Mouse (Mus musculus): Measurements from ENCODE around the gene Coq10a. TPM values are rescaled to one million over a fixed set of nuclear protein-coding genes. Genes with fewer than 3 reads are reported as not detected.

The Coq10a gene
- polyA plus RNA-seq, 1 experiment from 2014 or later: 15.6 TPM

GRCm38 (mm10) chr10:128370021-128370420 lies 1.2 kb upstream of the Coq10a start:
- no peak for DNase-seq (ENCODE audit: low spot score)
- no peak overlapping the region for H3K9ac ChIP-seq (ENCODE audit: low read depth, low read length)
- H3K36me3 ChIP-seq (ENCODE audit: control insufficient read depth, insufficient read depth, low read length): peaks cover 5% of the 10 kb centered on the region; the same call in 1 of the 2 replicates
- no peak overlapping the region for H3K27ac ChIP-seq (replicated peaks; ENCODE audit: low read depth, low read length)
- H3K4me1 ChIP-seq (ENCODE audit: control insufficient read depth, insufficient read depth, low read length): peaks cover 4% of the 10 kb centered on the region; the same call in 1 of the 2 replicates
- no peak for ATAC-seq (ENCODE audit: low read depth)
- H3K9me3 ChIP-seq (ENCODE audit: control insufficient read depth, low read length): no peaks in the 10 kb centered on the region
- H3K4me2 ChIP-seq (ENCODE audit: low read depth, low read length): no peak overlapping the region
- 62% methylated on average over 5 of the region's 6 CpGs for WGBS
- no peak overlapping the region for H3K4me3 ChIP-seq (ENCODE audit: low read depth, low read length)
- H3K27me3 ChIP-seq (replicated peaks; ENCODE audit: control insufficient read depth, insufficient read depth, low read length): no peaks in the 10 kb centered on the region

DNA sequence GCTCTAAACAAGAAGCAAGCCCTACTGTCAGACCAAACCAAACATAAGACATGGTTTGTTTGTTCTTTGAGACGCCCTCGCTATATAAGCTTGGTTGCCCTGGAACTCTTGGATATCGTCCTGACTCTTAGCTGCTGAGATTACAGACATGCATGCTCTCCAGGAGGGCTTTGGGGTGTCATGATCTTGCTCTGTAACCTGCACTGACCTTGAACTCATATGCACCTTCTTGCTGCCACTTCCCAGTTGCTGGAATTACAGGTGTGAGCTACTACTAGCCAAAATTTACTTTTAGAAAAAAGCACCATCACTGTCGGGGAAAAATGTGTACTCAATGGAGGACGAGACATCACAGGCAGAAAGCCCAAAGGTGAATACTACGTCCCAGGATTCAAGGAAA lies 802 bp upstream of the Coq10a start:
- peak overlapping the region; percentile 96 for H3K4me2 ChIP-seq (ENCODE audit: low read depth, low read length)
- peak overlapping the region; percentile 69 for H3K4me3 ChIP-seq (ENCODE audit: low read depth, low read length)
- ATAC-seq (ENCODE audit: low read depth) (no peak), DNase-seq (ENCODE audit: low spot score) (no peak)
- peak overlapping the region; percentile 68; the same call in 1 of the 2 replicates for H3K9ac ChIP-seq (ENCODE audit: low read depth, low read length)
- peaks cover 8% of the 10 kb centered on the region; the same call in 1 of the 2 replicates for H3K36me3 ChIP-seq (ENCODE audit: control insufficient read depth, insufficient read depth, low read length)
- H3K27ac ChIP-seq (replicated peaks; ENCODE audit: low read depth, low read length): peak overlapping the region; percentile 91
- no peaks in the 10 kb centered on the region for H3K9me3 ChIP-seq (ENCODE audit: control insufficient read depth, low read length)
- H3K27me3 ChIP-seq (replicated peaks; ENCODE audit: control insufficient read depth, insufficient read depth, low read length): no peaks in the 10 kb centered on the region
- H3K4me1 ChIP-seq (ENCODE audit: control insufficient read depth, insufficient read depth, low read length): peaks cover 4% of the 10 kb centered on the region; the same call in 1 of the 2 replicates
- WGBS: 74% methylated on average over 6 of the region's 6 CpGs

DNA sequence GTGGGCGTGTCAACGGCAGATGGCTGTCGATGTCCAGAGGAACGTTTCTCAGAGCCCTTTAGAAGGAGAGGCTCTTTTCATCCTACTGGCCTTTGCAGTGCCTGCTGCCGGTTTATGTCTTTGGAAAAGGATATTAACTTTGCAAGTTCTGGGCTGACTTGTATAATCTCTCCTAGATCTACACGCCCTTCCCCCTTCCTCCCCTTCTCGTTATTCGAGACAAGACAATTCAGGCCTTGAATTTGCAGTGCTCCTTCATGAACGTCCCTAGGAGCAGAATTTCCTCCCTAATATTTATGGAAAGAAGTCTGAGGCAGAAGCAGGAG lies 384 bp upstream of the Coq10a start:
- ATAC-seq (ENCODE audit: low read depth) (no peak), DNase-seq (ENCODE audit: low spot score) (no peak)
- Histone ChIP-seq H3K27ac (replicated peaks; ENCODE audit: low read depth, low read length) (peak overlapping the region; percentile 91), H3K27me3 (replicated peaks; ENCODE audit: control insufficient read depth, insufficient read depth, low read length) (no peaks in the 10 kb centered on the region), H3K9me3 (ENCODE audit: control insufficient read depth, low read length) (no peaks in the 10 kb centered on the region), H3K4me3 (ENCODE audit: low read depth, low read length) (peak overlapping the region; percentile 69), H3K4me1 (ENCODE audit: control insufficient read depth, insufficient read depth, low read length) (peaks cover 4% of the 10 kb centered on the region; the same call in 1 of the 2 replicates), H3K9ac (ENCODE audit: low read depth, low read length) (peak overlapping the region; percentile 68), H3K4me2 (ENCODE audit: low read depth, low read length) (peak overlapping the region; percentile 96), H3K36me3 (ENCODE audit: control insufficient read depth, insufficient read depth, low read length) (peaks cover 8% of the 10 kb centered on the region; the same call in 1 of the 2 replicates)
- WGBS: 7% methylated on average over 9 of the region's 9 CpGs

DNA sequence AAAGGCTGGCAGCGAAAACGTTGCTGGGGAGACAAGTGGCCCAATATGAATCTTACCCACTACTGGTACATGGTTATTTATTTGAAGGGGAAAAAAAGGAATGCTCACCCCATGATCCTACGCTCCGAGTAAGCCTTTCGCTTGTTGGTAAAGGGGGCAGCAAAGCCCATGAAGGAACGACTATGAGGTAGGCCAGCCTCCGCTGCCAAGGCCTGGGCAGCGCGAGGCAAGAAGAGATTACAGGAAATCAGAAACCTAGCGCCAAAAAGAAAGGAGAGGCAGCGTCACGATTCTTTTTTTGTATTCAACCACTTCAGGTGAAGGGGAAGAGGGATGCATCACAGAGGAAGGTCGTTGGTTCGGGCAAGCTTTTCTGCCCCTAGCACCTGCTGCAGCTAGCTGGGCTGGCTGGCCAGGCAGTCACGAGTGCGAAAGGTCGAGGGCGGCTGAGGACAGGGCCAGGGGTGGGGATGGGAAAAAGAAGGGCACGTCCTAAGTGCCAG lies 847 bp downstream of the Coq10a start:
- 20% methylated on average over 18 of the region's 19 CpGs for WGBS
- H3K4me2 ChIP-seq (ENCODE audit: low read depth, low read length): peak overlapping the region; percentile 96
- no peak for ATAC-seq (ENCODE audit: low read depth)

DNA sequence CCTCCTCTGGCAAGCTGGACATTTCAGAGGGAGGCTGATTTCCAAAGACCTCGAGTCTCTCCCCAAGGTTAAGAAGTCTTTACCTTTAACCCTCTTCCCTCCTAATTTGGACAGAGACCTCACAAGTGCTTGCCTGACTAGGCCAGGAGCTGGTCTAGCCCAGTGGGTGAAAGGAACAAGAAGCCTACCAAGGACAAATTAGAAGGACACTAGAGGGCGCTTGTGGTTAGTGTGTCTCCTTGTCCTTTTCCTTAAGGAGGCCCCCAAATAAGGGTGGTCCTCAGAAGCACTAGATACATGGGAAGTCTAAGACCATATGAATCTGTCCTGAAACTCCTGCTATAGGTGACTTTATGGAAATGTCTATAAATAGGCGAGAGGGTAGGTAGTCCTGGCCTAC lies 6.2 kb downstream of the Coq10a start:
- 54% methylated on average over 3 of the region's 3 CpGs for WGBS
- H3K4me3 ChIP-seq (ENCODE audit: low read depth, low read length): no peak overlapping the region
- ATAC-seq (ENCODE audit: low read depth): peak; percentile 26; the same call in 1 of the 2 replicates
- H3K36me3 ChIP-seq (ENCODE audit: control insufficient read depth, insufficient read depth, low read length): peaks cover 71% of the 10 kb centered on the region
- H3K9ac ChIP-seq (ENCODE audit: low read depth, low read length): no peak overlapping the region
- DNase-seq (ENCODE audit: low spot score): peak; percentile 74
- H3K9me3 ChIP-seq (ENCODE audit: control insufficient read depth, low read length): no peaks in the 10 kb centered on the region
- no peak overlapping the region for H3K4me2 ChIP-seq (ENCODE audit: low read depth, low read length)
- H3K4me1 ChIP-seq (ENCODE audit: control insufficient read depth, insufficient read depth, low read length): peaks cover under 1% of the 10 kb centered on the region; the same call in 1 of the 2 replicates
- H3K27me3 ChIP-seq (replicated peaks; ENCODE audit: control insufficient read depth, insufficient read depth, low read length): no peaks in the 10 kb centered on the region
- no peak overlapping the region for H3K27ac ChIP-seq (replicated peaks; ENCODE audit: low read depth, low read length)

More for the DNA sequence above, 847 bp downstream of the Coq10a start:
- Histone ChIP-seq H3K27me3 (replicated peaks; ENCODE audit: control insufficient read depth, insufficient read depth, low read length) (no peaks in the 10 kb centered on the region), H3K9ac (ENCODE audit: low read depth, low read length) (peak overlapping the region; percentile 68), H3K36me3 (ENCODE audit: control insufficient read depth, insufficient read depth, low read length) (peaks cover 18% of the 10 kb centered on the region), H3K9me3 (ENCODE audit: control insufficient read depth, low read length) (no peaks in the 10 kb centered on the region), H3K27ac (replicated peaks; ENCODE audit: low read depth, low read length) (peak overlapping the region; percentile 91), H3K4me1 (ENCODE audit: control insufficient read depth, insufficient read depth, low read length) (peaks cover 4% of the 10 kb centered on the region; the same call in 1 of the 2 replicates), H3K4me3 (ENCODE audit: low read depth, low read length) (peak overlapping the region; percentile 69)
- DNase-seq (ENCODE audit: low spot score): no peak

DNA sequence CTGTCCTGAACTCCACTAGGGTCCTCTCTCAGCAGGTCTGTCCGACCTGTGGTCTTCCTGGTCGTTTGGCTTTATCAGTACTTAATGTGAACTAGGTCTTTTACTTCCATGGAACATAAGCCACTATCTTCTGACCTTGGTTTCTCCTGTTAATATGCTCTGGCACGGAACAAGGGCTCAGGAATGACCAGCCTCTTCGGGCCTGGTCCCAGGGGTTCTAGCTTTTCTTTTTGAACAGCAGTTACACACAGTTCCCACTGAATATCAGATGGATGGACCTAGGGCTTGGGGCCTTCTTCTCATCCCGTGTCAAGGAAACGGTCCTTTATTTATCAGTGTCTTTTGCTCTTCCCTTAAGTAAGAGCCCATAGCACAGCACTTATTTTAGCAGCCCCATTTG lies 7.0 kb downstream of the Coq10a start:
- H3K4me3 ChIP-seq (ENCODE audit: low read depth, low read length): no peak overlapping the region
- H3K9ac ChIP-seq (ENCODE audit: low read depth, low read length): no peak overlapping the region
- H3K27me3 ChIP-seq (replicated peaks; ENCODE audit: control insufficient read depth, insufficient read depth, low read length): no peaks in the 10 kb centered on the region
- H3K9me3 ChIP-seq (ENCODE audit: control insufficient read depth, low read length): no peaks in the 10 kb centered on the region
- no peaks in the 10 kb centered on the region for H3K4me1 ChIP-seq (ENCODE audit: control insufficient read depth, insufficient read depth, low read length)
- no peak for DNase-seq (ENCODE audit: low spot score)
- H3K36me3 ChIP-seq (ENCODE audit: control insufficient read depth, insufficient read depth, low read length): peaks cover 75% of the 10 kb centered on the region
- WGBS: 94% methylated on average over 6 of the region's 6 CpGs
- no peak for ATAC-seq (ENCODE audit: low read depth)
- no peak overlapping the region for H3K4me2 ChIP-seq (ENCODE audit: low read depth, low read length)
- no peak overlapping the region for H3K27ac ChIP-seq (replicated peaks; ENCODE audit: low read depth, low read length)

DNA sequence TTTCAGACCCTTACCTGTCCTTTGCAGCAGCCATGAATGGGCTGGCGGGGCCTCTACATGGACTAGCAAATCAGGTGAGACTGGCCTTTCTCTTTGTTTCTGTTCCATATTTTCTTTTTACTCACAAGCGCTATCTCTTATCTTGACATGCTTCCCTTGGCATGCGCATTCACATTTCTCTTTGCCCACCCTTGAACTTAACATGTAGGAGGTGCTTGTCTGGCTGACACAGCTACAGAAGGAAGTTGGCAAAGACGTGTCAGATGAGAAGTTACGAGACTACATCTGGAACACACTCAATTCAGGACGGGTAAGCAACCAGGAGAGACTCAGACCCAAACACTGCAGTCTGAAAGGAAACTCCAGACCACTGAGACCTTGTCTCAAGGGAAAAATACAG lies 9.6 kb downstream of the Coq10a start:
- Histone ChIP-seq H3K36me3 (ENCODE audit: control insufficient read depth, insufficient read depth, low read length) (peaks cover 87% of the 10 kb centered on the region), H3K27me3 (replicated peaks; ENCODE audit: control insufficient read depth, insufficient read depth, low read length) (no peaks in the 10 kb centered on the region), H3K27ac (replicated peaks; ENCODE audit: low read depth, low read length) (no peak overlapping the region), H3K4me2 (ENCODE audit: low read depth, low read length) (no peak overlapping the region), H3K4me1 (ENCODE audit: control insufficient read depth, insufficient read depth, low read length) (no peaks in the 10 kb centered on the region), H3K9ac (ENCODE audit: low read depth, low read length) (no peak overlapping the region), H3K4me3 (ENCODE audit: low read depth, low read length) (no peak overlapping the region), H3K9me3 (ENCODE audit: control insufficient read depth, low read length) (no peaks in the 10 kb centered on the region)
- DNase-seq (ENCODE audit: low spot score): no peak
- 89% methylated on average over 6 of the region's 6 CpGs for WGBS
- ATAC-seq (ENCODE audit: low read depth): no peak

GRCm38 (mm10) chr10:128358796-128359195 lies 10.0 kb downstream of the Coq10a start:
- no peak; the same call in 1 of the 2 replicates for ATAC-seq (ENCODE audit: low read depth)
- DNase-seq (ENCODE audit: low spot score): peak; percentile 50
- 45% methylated on average over 2 of the region's 2 CpGs for WGBS

GRCm38 (mm10) chr10:128347541-128347940 lies 21.3 kb downstream of the Coq10a start:
- WGBS: 92% methylated on average over 8 of the region's 8 CpGs
- Histone ChIP-seq H3K9me3 (ENCODE audit: control insufficient read depth, low read length) (no peaks in the 10 kb centered on the region), H3K4me2 (ENCODE audit: low read depth, low read length) (no peak overlapping the region), H3K9ac (ENCODE audit: low read depth, low read length) (no peak overlapping the region), H3K4me3 (ENCODE audit: low read depth, low read length) (no peak overlapping the region), H3K4me1 (ENCODE audit: control insufficient read depth, insufficient read depth, low read length) (peaks cover 3% of the 10 kb centered on the region; the same call in 1 of the 2 replicates), H3K36me3 (ENCODE audit: control insufficient read depth, insufficient read depth, low read length) (peaks cover 30% of the 10 kb centered on the region), H3K27ac (replicated peaks; ENCODE audit: low read depth, low read length) (no peak overlapping the region), H3K27me3 (replicated peaks; ENCODE audit: control insufficient read depth, insufficient read depth, low read length) (no peaks in the 10 kb centered on the region)
- ATAC-seq (ENCODE audit: low read depth) (no peak), DNase-seq (ENCODE audit: low spot score) (no peak)

More at GRCm38 (mm10) chr10:128358796-128359195, 10.0 kb downstream of the Coq10a start:
- Histone ChIP-seq H3K27ac (replicated peaks; ENCODE audit: low read depth, low read length) (no peak overlapping the region), H3K4me2 (ENCODE audit: low read depth, low read length) (no peak overlapping the region), H3K9me3 (ENCODE audit: control insufficient read depth, low read length) (no peaks in the 10 kb centered on the region), H3K9ac (ENCODE audit: low read depth, low read length) (no peak overlapping the region), H3K4me1 (ENCODE audit: control insufficient read depth, insufficient read depth, low read length) (no peaks in the 10 kb centered on the region), H3K4me3 (ENCODE audit: low read depth, low read length) (no peak overlapping the region), H3K36me3 (ENCODE audit: control insufficient read depth, insufficient read depth, low read length) (peaks cover 90% of the 10 kb centered on the region), H3K27me3 (replicated peaks; ENCODE audit: control insufficient read depth, insufficient read depth, low read length) (no peaks in the 10 kb centered on the region)

Measured in embryonic facial prominence, embryonic 14.5 days (tissue).